Mouse (Mus musculus) lung, embryonic 16.5 days (tissue): ENCODE results near the gene Ddi2. TPM values are rescaled to one million over a fixed set of nuclear protein-coding genes. Genes with fewer than 3 reads are reported as not detected.

Experiments
- ATAC-seq: fragments of 200-750 bp; cut with Nextera tagmentation; 2 replicates; pipeline ENCODE4 v1.8.0; 2017; ENCODE audit warnings: low read depth, mild to moderate bottlenecking, moderate library complexity
- H3K27ac ChIP-seq: fragments of 300-500 bp; sonication (generic); 2 replicates; pipeline ENCODE4 v1.5.1; 2014; ENCODE audit warnings: mild to moderate bottlenecking, control low read depth, low read length
- H3K27me3 ChIP-seq: fragments of 300-500 bp; sonication (generic); 2 replicates; pipeline ENCODE4 v1.6.1; 2014; ENCODE audit warnings: low read depth, low read length, mixed read lengths; ENCODE audit not compliant: control insufficient read depth, insufficient read depth
- H3K36me3 ChIP-seq: fragments of 300-500 bp; sonication (generic); 2 replicates; pipeline ENCODE4 v1.6.1; 2014; ENCODE audit warnings: low read length; ENCODE audit not compliant: control insufficient read depth, insufficient read depth
- H3K4me1 ChIP-seq: fragments of 300-500 bp; sonication (generic); replicated peaks from 2 replicates; pipeline ENCODE4 v1.6.1; 2014; ENCODE audit warnings: low read length, mixed read lengths; ENCODE audit not compliant: control insufficient read depth, insufficient read depth
- H3K4me2 ChIP-seq: fragments of 300-500 bp; sonication (generic); 2 replicates; pipeline ENCODE4 v1.6.1; 2014; ENCODE audit warnings: low read depth, low read length, control low read depth
- H3K4me3 ChIP-seq: fragments of 300-500 bp; sonication (generic); 2 replicates; pipeline ENCODE4 v1.5.1; 2014; ENCODE audit warnings: mild to moderate bottlenecking, low read length, control low read depth
- H3K9ac ChIP-seq: fragments of 300-500 bp; sonication (generic); 2 replicates; pipeline ENCODE4 v1.6.1; 2014; ENCODE audit warnings: low read length, control low read depth
- H3K9me3 ChIP-seq: fragments of 300-500 bp; sonication (generic); 2 replicates; pipeline ENCODE4 v1.6.1; 2016; ENCODE audit warnings: low read length; ENCODE audit not compliant: control insufficient read depth
- WGBS: fragments of 180-500 bp; shearing (Covaris S2); extraction: QIAGEN DNeasy Blood & Tissue Kit; methylation state at CpG from one replicate; pipeline ENCODE4 v1.1.7; 2014; 5-methylcytosine and 5-hydroxymethylcytosine counted together
- polyA plus RNA-seq: library from polyadenylated mRNA; unstranded; fragments of >200 nt; fragmentation: Nextera tagmentation; extraction: Ambion mirVana; gene quantifications from 2 replicates; pipeline ENCODE4 v1.2.1, GENCODE M21; 2015

Gene Ddi2
- polyA plus RNA-seq, 1 experiment from 2014 or later = 18.3 TPM

DNA sequence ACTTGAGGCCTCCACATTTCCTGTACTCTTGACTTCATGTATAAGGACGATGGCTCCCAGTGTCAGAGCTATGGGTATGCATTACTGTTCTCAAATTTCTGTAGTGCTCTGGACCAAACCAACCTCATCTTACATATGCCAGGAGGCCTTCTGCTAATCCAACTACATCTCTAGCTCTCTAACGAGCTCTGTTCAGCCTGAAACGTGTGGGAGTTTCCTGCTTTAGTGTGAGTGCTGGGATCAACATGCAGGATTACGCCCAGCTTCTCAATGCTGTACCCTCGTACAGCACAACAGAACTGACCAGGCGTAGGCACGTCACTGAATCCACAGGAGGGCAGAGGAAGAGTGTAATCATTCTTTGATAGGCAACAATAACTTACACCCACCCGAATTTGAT, 36.7 kb downstream of the Ddi2 start:
- no peak overlapping the region for H3K4me2 ChIP-seq
- no peak overlapping the region for H3K9ac ChIP-seq
- H3K36me3 ChIP-seq = peaks cover 32% of the 10 kb centered on the region
- ATAC-seq = no peak
- H3K4me3 ChIP-seq = no peak overlapping the region
- WGBS = 77% methylated on average over 8 of the region's 8 CpGs
- H3K9me3 ChIP-seq = no peaks in the 10 kb centered on the region
- peak overlapping the region; percentile 40 for H3K27ac ChIP-seq
- H3K27me3 ChIP-seq = no peaks in the 10 kb centered on the region
- H3K4me1 ChIP-seq = peaks cover 15% of the 10 kb centered on the region

DNA sequence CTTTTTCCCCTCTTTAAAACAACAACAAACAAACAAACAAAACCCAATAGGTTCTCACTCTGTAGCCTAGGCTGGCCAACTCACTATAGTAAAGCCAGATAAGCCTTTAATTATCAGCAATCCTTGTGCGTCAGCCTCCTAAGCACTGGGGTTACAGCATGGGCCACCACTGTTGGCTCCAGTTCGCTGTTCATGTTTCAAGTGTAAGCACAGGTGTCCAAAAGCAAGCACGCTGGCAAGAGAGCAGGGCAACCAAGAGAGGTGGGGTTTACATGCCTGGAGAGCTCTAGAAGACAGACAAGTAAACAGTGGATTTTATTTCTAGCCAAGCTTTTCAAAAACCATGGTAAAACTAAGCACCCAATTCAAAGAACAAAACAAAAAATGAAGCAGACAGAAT, 37.1 kb downstream of the Ddi2 start:
- Histone ChIP-seq H3K36me3 (peaks cover 28% of the 10 kb centered on the region), H3K9ac (no peak overlapping the region), H3K9me3 (no peaks in the 10 kb centered on the region), H3K4me2 (no peak overlapping the region), H3K27me3 (no peaks in the 10 kb centered on the region), H3K4me3 (no peak overlapping the region), H3K4me1 (peaks cover 15% of the 10 kb centered on the region), H3K27ac (no peak overlapping the region)
- 58% methylated on average over 3 of the region's 3 CpGs for WGBS
- ATAC-seq = peak; percentile 58; the same call in 1 of the 2 replicates

DNA sequence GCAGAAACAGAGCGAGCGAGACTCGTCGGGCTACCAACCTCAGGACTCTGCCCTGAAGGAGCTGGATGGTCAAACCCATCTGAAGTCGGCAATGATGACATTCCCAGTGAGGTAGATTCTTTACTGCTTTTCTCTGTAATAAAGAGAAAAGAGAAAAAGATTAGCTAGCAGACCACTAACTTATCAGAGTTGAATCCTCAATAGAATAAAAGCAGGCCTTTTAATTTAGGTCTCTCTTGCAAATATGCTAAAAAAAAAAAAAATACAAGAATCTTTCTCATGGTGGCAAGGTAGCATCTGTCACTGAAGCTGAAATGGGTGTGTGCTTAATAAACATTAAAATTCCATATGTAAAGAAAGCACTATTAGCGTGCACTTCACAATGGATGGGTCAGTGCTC, 37.7 kb downstream of the Ddi2 start, which contains the start of gene Rsc1a1:
Rsc1a1 (minus strand) TSS at position 101 of the 400 bp plus-strand sequence.
- H3K27ac ChIP-seq = peak within 1 kb of the TSS; percentile 40
- no peak within 1 kb of the TSS for H3K9ac ChIP-seq
- H3K4me1 ChIP-seq = peaks cover 15% of the 10 kb centered on the region
- no peak within 1 kb of the TSS for H3K4me2 ChIP-seq
- no peak within 1 kb of the TSS for H3K4me3 ChIP-seq
- H3K27me3 ChIP-seq = no peaks in the 10 kb centered on the region
- no peaks in the 10 kb centered on the region for H3K9me3 ChIP-seq
- 92% methylated on average over 6 of the region's 6 CpGs for WGBS
- ATAC-seq = no peak
- H3K36me3 ChIP-seq = peaks cover 28% of the 10 kb centered on the region

DNA sequence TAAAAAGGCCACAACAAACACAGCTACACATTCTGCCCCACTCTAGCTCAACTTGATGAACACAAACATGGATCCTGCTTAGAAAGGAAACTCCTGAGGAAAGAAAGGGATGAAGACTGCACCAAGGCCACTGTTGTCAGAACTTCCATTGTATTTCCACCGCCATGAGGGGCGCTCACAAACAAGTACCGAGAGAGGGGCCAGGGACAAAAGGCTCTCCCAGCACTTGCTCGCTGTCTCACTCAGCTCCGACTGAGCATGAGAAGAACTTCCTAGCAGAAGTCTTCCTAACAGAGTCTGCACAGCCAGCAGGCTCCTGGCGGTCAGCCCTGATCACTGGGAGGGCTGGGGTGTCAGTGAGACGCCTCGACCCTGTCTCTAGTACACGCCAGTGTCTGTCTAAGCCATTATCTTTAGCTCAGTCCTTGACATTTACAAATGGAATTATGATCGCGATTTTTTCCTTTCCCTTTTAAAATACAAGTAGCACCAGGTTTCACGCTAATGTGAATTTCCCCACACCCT, 40.5 kb downstream of the Ddi2 start:
- 51% methylated on average over 12 of the region's 12 CpGs for WGBS
- peaks cover 21% of the 10 kb centered on the region for H3K36me3 ChIP-seq
- ATAC-seq = peak; percentile 65

DNA sequence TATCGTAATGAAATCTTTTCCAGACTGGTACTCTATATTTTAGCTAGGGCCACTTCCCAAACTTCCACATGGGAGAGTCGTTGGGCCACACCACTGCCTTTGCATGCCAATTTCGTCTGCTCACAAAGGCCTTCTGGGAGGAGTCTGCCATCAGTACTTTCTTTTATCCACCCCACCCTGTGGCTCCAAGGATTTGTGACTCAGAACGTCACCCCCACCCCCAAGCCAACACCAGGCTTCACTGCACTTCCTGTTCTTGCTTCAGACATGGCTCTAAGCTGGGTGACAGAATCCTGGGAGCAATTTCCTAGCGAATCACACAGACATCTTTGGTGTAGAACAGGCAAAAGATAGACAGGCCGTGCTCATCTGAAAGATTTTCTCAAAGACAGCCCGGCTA, 41.5 kb downstream of the Ddi2 start:
- ATAC-seq = peak; percentile 39; the same call in 1 of the 2 replicates
- Histone ChIP-seq H3K9me3 (no peaks in the 10 kb centered on the region), H3K27ac (0 out of 2 replicates have a peak overlapping the region, but pooled peaks have one; percentile 15), H3K27me3 (no peaks in the 10 kb centered on the region), H3K4me3 (no peak overlapping the region), H3K36me3 (peaks cover 17% of the 10 kb centered on the region), H3K4me2 (no peak overlapping the region), H3K4me1 (peaks cover 15% of the 10 kb centered on the region), H3K9ac (no peak overlapping the region)
- WGBS = 51% methylated on average over 7 of the region's 7 CpGs

More for the DNA sequence above, 40.5 kb downstream of the Ddi2 start:
- Histone ChIP-seq H3K4me2 (no peak overlapping the region), H3K9me3 (no peaks in the 10 kb centered on the region), H3K9ac (0 out of 2 replicates have a peak overlapping the region, but pooled peaks have one; percentile 5), H3K27ac (no peak overlapping the region; the same call in 1 of the 2 replicates), H3K4me1 (peaks cover 15% of the 10 kb centered on the region), H3K27me3 (no peaks in the 10 kb centered on the region), H3K4me3 (no peak overlapping the region)

DNA sequence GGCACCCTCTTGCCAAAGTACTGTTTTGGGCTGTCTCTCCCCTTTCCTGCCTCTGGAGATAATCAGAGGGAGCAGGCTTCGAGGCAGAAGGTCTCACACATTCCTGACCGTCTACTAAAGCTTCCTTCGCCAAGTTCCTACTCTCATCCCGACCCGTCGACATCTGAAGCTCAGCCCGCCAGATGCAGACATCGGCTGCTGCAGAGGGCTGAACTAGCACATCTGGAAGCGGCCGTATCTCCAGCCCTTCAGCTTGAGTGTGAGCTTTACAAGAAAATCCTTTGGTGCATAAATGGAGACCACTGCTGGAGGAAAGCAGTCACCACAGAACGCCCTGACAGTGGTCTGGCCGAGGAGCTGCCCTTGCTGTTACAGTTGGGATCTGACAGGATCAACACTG, 42.3 kb downstream of the Ddi2 start:
- 42% methylated on average over 12 of the region's 12 CpGs for WGBS
- no peak overlapping the region for H3K27ac ChIP-seq
- H3K4me3 ChIP-seq = no peak overlapping the region

DNA sequence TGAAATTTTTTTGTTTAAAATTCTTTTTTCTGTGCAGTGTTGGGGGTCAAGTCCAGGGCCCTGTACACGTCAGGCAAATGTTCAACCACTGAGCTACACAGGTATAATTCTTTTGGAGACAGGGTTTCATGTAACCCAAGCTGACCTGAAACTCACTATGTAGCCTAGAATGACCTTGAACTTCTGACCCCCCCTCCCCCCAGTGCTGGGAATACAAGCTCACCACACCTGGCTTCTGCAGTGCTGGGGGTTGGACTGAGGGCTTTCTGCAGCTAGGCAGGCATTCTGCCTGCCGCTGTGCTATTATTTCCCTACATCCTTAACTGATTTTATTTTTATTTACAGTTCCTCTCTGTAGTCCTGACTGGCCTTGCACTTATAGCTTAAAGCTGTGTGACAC, 44.2 kb downstream of the Ddi2 start:
- no peak overlapping the region for H3K4me2 ChIP-seq
- no peak overlapping the region for H3K27ac ChIP-seq
- no peak overlapping the region for H3K9ac ChIP-seq
- H3K27me3 ChIP-seq = no peaks in the 10 kb centered on the region
- no peaks in the 10 kb centered on the region for H3K9me3 ChIP-seq
- H3K4me1 ChIP-seq = peaks cover 14% of the 10 kb centered on the region
- WGBS = 88% methylated on average over 2 of the region's 2 CpGs
- no peak for ATAC-seq
- H3K4me3 ChIP-seq = no peak overlapping the region
- peaks cover 3% of the 10 kb centered on the region for H3K36me3 ChIP-seq

More for the DNA sequence above, 42.3 kb downstream of the Ddi2 start:
- peaks cover 15% of the 10 kb centered on the region for H3K4me1 ChIP-seq
- ATAC-seq = peak; percentile 46; the same call in 1 of the 2 replicates
- no peak overlapping the region for H3K4me2 ChIP-seq
- H3K9ac ChIP-seq = no peak overlapping the region
- H3K36me3 ChIP-seq = peaks cover 14% of the 10 kb centered on the region
- H3K27me3 ChIP-seq = no peaks in the 10 kb centered on the region
- H3K9me3 ChIP-seq = no peaks in the 10 kb centered on the region

DNA sequence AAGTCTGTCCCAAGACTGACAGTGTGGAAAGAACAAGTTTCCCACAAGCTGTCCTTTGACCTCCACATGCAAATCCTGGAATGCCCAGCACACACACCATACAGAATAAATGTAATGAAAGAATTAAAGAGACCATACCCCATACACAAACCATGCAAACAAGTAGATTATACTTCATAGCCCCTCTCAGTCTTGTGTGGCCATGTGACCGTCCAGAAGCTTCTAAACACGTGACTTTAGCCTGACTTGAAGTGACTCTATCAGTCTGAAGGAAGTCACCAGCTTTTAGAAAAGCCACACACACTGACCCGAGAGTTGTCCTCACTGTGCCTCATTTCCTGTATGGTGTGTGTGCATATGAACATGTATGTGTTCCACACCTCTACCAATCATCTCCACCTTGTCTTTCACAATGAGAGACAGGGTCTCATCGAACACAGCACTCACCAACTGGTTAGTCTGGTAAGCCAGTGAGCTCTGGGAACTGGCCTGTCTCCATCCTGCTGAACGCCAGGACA, 46.7 kb downstream of the Ddi2 start:
- Histone ChIP-seq H3K36me3 (no peaks in the 10 kb centered on the region), H3K4me3 (no peak overlapping the region), H3K4me1 (no peaks in the 10 kb centered on the region), H3K27me3 (no peaks in the 10 kb centered on the region), H3K27ac (no peak overlapping the region), H3K9ac (no peak overlapping the region), H3K4me2 (no peak overlapping the region), H3K9me3 (no peaks in the 10 kb centered on the region)
- no peak for ATAC-seq
- WGBS = 69% methylated on average over 5 of the region's 5 CpGs

DNA sequence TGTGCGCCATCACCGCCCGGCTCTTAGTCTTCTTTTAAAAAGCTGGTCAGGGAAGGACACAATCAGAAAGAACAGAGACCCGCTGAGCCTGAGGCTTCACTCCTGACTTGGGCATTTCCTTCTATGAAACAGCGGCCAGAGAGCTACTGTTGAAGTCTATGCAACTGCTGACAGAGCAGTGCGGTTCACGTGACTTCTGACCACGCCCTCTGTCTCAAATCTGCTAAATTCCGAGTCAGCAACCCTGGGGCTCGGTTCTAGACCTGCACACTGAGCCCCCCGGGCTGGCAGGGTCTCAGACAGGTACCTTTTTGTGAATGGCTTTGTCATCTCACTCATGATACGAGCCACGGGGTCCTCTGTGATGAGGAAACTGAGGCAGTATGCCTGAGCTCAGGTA, 50.9 kb downstream of the Ddi2 start:
- WGBS = 71% methylated on average over 13 of the region's 13 CpGs
- no peaks in the 10 kb centered on the region for H3K9me3 ChIP-seq
- H3K4me2 ChIP-seq = no peak overlapping the region
- no peaks in the 10 kb centered on the region for H3K36me3 ChIP-seq
- H3K4me3 ChIP-seq = no peak overlapping the region
- no peak overlapping the region for H3K27ac ChIP-seq
- H3K27me3 ChIP-seq = no peaks in the 10 kb centered on the region
- H3K9ac ChIP-seq = no peak overlapping the region
- peaks cover 5% of the 10 kb centered on the region; the same call in 1 of the 2 replicates for H3K4me1 ChIP-seq
- no peak for ATAC-seq
